Mouse (Mus musculus): ENCODE results near the gene Gm20817. TPM values are rescaled to one million over a fixed set of nuclear protein-coding genes. Genes with fewer than 3 reads are reported as not detected.
"Not testable (repeated sequence)": the region's sequence is repeated elsewhere in the genome, so short reads cannot be mapped to it uniquely, and the experiment has no call there.

Gene Gm20817
- not detected in 2 replicates for polyA plus RNA-seq (2011; ENCODE audit: insufficient read depth, insufficient read length, low replicate concordance, missing spikeins)

DNA sequence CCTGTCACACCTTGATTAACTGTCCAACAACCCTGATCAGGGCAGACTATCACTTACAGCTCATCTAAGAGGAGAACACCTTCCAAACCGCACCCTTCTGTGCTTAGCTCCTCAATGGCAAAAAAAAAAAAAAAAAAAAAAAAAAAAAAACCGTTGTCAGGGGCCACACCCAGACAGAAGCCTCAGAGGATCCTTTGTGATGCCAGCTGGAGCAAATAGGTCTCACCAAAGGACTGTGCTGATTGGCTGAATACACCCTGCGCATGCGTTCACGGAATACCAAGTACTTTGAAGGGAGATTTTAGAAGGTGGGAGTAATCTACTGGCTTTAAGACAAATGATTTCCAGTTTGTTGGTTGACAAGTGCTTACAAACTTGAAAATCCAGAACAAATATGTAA lies at the start of gene Gm20817:
TSS of gene Gm20817 (minus strand) at position 101 of the 400 bp plus-strand sequence.
- H3K4me1 ChIP-seq (ENCODE audit: control insufficient read depth, insufficient read depth, low read length); H3K27ac ChIP-seq (ENCODE audit: control insufficient read depth, insufficient read depth, low read depth, low read length, poor library complexity); H3K4me3 ChIP-seq (replicated peaks; ENCODE audit: control insufficient read depth, low read depth, low read length): not testable (repeated sequence)
- WGBS, result no CpG with 5 or more reads among the region's 5 CpGs

All from bone marrow, adult 2 months (tissue).